Mouse (Mus musculus) lung, embryonic 14.5 days (tissue): ENCODE measurements at regions not wholly inside any gene's neighbourhood (a gene's known extent, or its start where the extent isn't known, plus 50 kb on each side); places are given as distances from the start of the nearest gene placed in this dataset.
A peak's percentile ranks its signal among the peaks of the same experiment; 100 is the strongest.

Source experiments
- ATAC-seq: fragments of 200-750 bp; cut with Nextera tagmentation; 2 replicates; pipeline ENCODE4 v1.8.0; 2017; ENCODE audit warnings: mild to moderate bottlenecking, moderate TSS enrichment, moderate library complexity; ENCODE audit not compliant: insufficient read depth
- DNase-seq: peaks from one replicate; pipeline ENCODE4 v3.0.0-alpha.2; 2015
- H3K27ac ChIP-seq: fragments of 300-500 bp; sonication (generic); 2 replicates; pipeline ENCODE4 v1.5.1; 2014; ENCODE audit warnings: low read depth, mild to moderate bottlenecking, moderate library complexity
- H3K27me3 ChIP-seq: fragments of 300-500 bp; sonication (generic); 2 replicates; pipeline ENCODE4 v1.6.1; 2014; ENCODE audit warnings: low read length, control low read depth; ENCODE audit not compliant: insufficient read depth
- H3K36me3 ChIP-seq: fragments of 300-500 bp; sonication (generic); 2 replicates; pipeline ENCODE4 v1.6.1; 2014; ENCODE audit warnings: control low read depth; ENCODE audit not compliant: insufficient read depth
- H3K4me1 ChIP-seq: fragments of 300-500 bp; sonication (generic); 2 replicates; pipeline ENCODE4 v1.6.1; 2014; ENCODE audit warnings: antibody characterized with exemption, control low read depth; ENCODE audit not compliant: insufficient read depth
- H3K4me2 ChIP-seq: fragments of 300-500 bp; sonication (generic); 2 replicates; pipeline ENCODE4 v1.6.1; 2014; ENCODE audit warnings: mild to moderate bottlenecking
- H3K4me3 ChIP-seq: fragments of 300-500 bp; sonication (generic); 2 replicates; pipeline ENCODE4 v1.5.1; 2014; ENCODE audit warnings: low read depth, low read length
- H3K9ac ChIP-seq: fragments of 300-500 bp; sonication (generic); 2 replicates; pipeline ENCODE4 v1.6.1; 2014
- H3K9me3 ChIP-seq: fragments of 300-500 bp; sonication (generic); 2 replicates; pipeline ENCODE4 v1.6.1; 2016; ENCODE audit warnings: low read depth, low read length, control low read depth
- CTCF ChIP-seq: IDR thresholded peaks from 2 replicates; pipeline ENCODE4 v1.5.1; 2016; ENCODE audit warnings: antibody characterized with exemption, low read depth
- WGBS: fragments of 180-500 bp; shearing (Covaris S2); extraction: QIAGEN DNeasy Blood & Tissue Kit; methylation state at CpG from one replicate; pipeline ENCODE4 v1.1.7; 2014; 5-methylcytosine and 5-hydroxymethylcytosine counted together

- Histone ChIP-seq H3K27me3 (no peaks in the 10 kb centered on the region), H3K27ac (no peak overlapping the region), H3K9me3 (no peaks in the 10 kb centered on the region), H3K4me2 (no peak overlapping the region), H3K4me3 (no peak overlapping the region), H3K9ac (no peak overlapping the region), H3K4me1 (no peaks in the 10 kb centered on the region), H3K36me3 (no peaks in the 10 kb centered on the region)
- WGBS: 95% methylated on average over 1 of the region's 1 CpGs
- TF ChIP-seq CTCF: no peak
- no peak for ATAC-seq
- DNase-seq: no peak
Observed at GRCm38 (mm10) chr14:71200917-71201316, 601.3 kb upstream of the Fam160b2 start.

DNA sequence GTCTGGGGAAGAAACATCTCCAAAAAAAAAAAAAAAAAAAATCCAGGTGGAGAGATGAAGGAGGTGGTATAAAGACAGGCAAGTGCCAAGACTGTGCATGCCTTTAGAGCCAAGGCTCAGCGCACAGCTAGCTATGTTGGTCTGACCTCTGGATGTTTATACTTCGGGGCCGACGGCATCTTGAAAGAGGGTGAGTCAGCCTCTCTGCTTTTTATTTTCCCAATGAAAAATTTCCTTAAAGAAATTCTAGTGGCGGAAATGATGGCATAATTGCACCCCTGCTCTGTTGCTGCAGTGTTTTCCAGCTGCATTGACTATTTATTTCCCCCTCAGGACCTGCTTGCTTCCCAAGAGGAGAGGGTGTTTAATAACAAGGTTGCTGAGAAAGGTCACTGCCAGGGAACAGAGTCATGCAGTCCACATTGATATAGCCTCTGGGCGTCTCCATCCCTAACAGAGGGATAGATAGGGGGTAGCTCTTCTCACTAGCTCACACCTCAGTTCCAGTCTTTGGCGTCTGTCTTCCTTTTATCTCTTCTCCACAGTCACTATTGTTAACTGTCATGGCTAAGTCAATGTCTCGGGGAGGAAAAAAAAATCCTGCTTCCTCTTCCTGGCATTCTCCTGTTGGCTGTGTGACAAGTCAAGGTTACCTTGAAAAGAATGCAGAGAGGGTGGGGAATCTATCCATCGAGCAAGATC lies 599.7 kb upstream of the Fam160b2 start:
- TF ChIP-seq CTCF: no peak
- H3K36me3 ChIP-seq: no peaks in the 10 kb centered on the region
- no peak overlapping the region for H3K4me2 ChIP-seq
- H3K4me1 ChIP-seq: no peaks in the 10 kb centered on the region
- H3K4me3 ChIP-seq: no peak overlapping the region
- no peaks in the 10 kb centered on the region for H3K9me3 ChIP-seq
- 30% methylated on average over 9 of the region's 9 CpGs for WGBS
- no peak overlapping the region for H3K27ac ChIP-seq
- DNase-seq: peak; percentile 54
- ATAC-seq: peak; percentile 75
- H3K9ac ChIP-seq: no peak overlapping the region
- no peaks in the 10 kb centered on the region for H3K27me3 ChIP-seq

GRCm38 (mm10) chr14:71194219-71194618 lies 594.6 kb upstream of the Fam160b2 start:
- no peak overlapping the region for H3K4me2 ChIP-seq
- H3K27ac ChIP-seq: no peak overlapping the region
- 95% methylated on average over 2 of the region's 2 CpGs for WGBS
- no peak overlapping the region for H3K9ac ChIP-seq
- H3K9me3 ChIP-seq: no peaks in the 10 kb centered on the region
- H3K4me3 ChIP-seq: no peak overlapping the region
- no peaks in the 10 kb centered on the region for H3K4me1 ChIP-seq
- no peaks in the 10 kb centered on the region for H3K36me3 ChIP-seq
- ATAC-seq (no peak), DNase-seq (no peak)
- no peaks in the 10 kb centered on the region for H3K27me3 ChIP-seq
- no peak for TF ChIP-seq CTCF

- H3K4me3 ChIP-seq: no peak overlapping the region
- no peak overlapping the region for H3K4me2 ChIP-seq
- H3K9me3 ChIP-seq: no peaks in the 10 kb centered on the region
- TF ChIP-seq CTCF: no peak
- H3K36me3 ChIP-seq: no peaks in the 10 kb centered on the region
- no peak for ATAC-seq
- H3K27me3 ChIP-seq: no peaks in the 10 kb centered on the region
- 84% methylated on average over 5 of the region's 5 CpGs for WGBS
- H3K27ac ChIP-seq: no peak overlapping the region
- H3K9ac ChIP-seq: no peak overlapping the region
- DNase-seq: no peak
- H3K4me1 ChIP-seq: no peaks in the 10 kb centered on the region
Observed at GRCm38 (mm10) chr14:71192486-71192885, 592.9 kb upstream of the Fam160b2 start.

DNA sequence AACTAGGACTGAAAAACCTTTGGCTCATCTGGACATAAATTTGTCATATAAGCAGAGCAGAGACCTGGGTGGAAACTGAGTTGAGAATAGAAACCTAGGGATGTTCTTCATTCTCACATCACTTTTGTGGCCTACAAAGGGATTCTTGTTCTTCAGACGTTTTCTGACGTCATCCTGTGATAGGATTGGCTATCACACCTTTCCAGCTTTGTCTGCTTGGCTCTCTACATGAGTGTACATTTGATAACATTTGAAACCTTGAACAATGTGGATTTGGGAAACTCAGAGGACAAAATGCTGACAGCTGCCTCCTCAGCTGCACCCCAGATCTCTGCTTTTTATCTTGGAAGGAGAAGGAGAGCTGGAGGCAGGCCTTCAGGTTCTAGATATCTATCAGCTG lies 589.7 kb upstream of the Fam160b2 start:
- TF ChIP-seq CTCF: no peak
- no peak for ATAC-seq
- Histone ChIP-seq H3K4me1 (no peaks in the 10 kb centered on the region), H3K27ac (no peak overlapping the region), H3K27me3 (no peaks in the 10 kb centered on the region), H3K4me2 (no peak overlapping the region), H3K36me3 (no peaks in the 10 kb centered on the region), H3K4me3 (no peak overlapping the region), H3K9ac (no peak overlapping the region), H3K9me3 (no peaks in the 10 kb centered on the region)
- no peak for DNase-seq
- 49% methylated on average over 2 of the region's 2 CpGs for WGBS

DNA sequence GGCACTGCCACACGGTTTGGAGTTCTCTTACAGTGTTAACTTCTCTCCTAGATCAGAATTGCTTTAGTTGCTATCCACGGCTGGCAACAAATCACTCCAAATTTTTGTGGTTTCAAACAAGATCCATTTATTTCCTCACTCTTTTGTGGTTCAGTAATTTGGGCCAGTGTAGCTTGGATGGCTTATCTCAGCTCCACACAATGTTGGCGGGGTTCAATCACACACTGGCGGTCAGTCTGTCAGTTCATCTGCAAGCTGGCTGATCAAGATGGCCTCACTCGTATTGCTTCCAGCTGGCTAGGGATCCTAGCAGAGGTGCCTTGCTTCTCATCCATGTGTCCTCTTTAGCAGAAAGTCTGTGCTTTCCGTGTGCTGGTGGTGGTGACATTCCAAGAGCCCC lies 577.7 kb upstream of the Fam160b2 start:
- no peak overlapping the region for H3K9ac ChIP-seq
- H3K27ac ChIP-seq: no peak overlapping the region
- no peaks in the 10 kb centered on the region for H3K9me3 ChIP-seq
- no peak for TF ChIP-seq CTCF
- no peaks in the 10 kb centered on the region for H3K27me3 ChIP-seq
- ATAC-seq: no peak
- no peaks in the 10 kb centered on the region for H3K4me1 ChIP-seq
- no peak overlapping the region for H3K4me2 ChIP-seq
- H3K36me3 ChIP-seq: no peaks in the 10 kb centered on the region
- 75% methylated on average over 6 of the region's 6 CpGs for WGBS
- DNase-seq: no peak
- H3K4me3 ChIP-seq: no peak overlapping the region

GRCm38 (mm10) chr14:71174175-71174574 lies 574.5 kb upstream of the Fam160b2 start:
- TF ChIP-seq CTCF: no peak
- no peak overlapping the region for H3K4me3 ChIP-seq
- no peak overlapping the region for H3K4me2 ChIP-seq
- 0 out of 2 replicates have a peak, but pooled peaks have one; percentile 28 for ATAC-seq
- no peaks in the 10 kb centered on the region for H3K36me3 ChIP-seq
- H3K9me3 ChIP-seq: no peaks in the 10 kb centered on the region
- H3K27me3 ChIP-seq: no peaks in the 10 kb centered on the region
- peak; percentile 57 for DNase-seq
- no peak overlapping the region for H3K27ac ChIP-seq
- H3K4me1 ChIP-seq: no peaks in the 10 kb centered on the region
- WGBS: 75% methylated on average over 2 of the region's 2 CpGs
- H3K9ac ChIP-seq: no peak overlapping the region
